Mouse (Mus musculus) lung, embryonic 14.5 days (tissue): Measurements from ENCODE around the gene Igfbp5. TPM values are rescaled to one million over a fixed set of nuclear protein-coding genes. Genes with fewer than 3 reads are reported as not detected.

Source experiments
- ATAC-seq: fragments of 200-750 bp; cut with Nextera tagmentation; 2 replicates; pipeline ENCODE4 v1.8.0; 2017; ENCODE audit warnings: mild to moderate bottlenecking, moderate TSS enrichment, moderate library complexity; ENCODE audit not compliant: insufficient read depth
- DNase-seq: peaks from one replicate; pipeline ENCODE4 v3.0.0-alpha.2; 2015
- H3K27ac ChIP-seq: fragments of 300-500 bp; sonication (generic); 2 replicates; pipeline ENCODE4 v1.5.1; 2014; ENCODE audit warnings: low read depth, mild to moderate bottlenecking, moderate library complexity
- H3K27me3 ChIP-seq: fragments of 300-500 bp; sonication (generic); 2 replicates; pipeline ENCODE4 v1.6.1; 2014; ENCODE audit warnings: low read length, control low read depth; ENCODE audit not compliant: insufficient read depth
- H3K36me3 ChIP-seq: fragments of 300-500 bp; sonication (generic); 2 replicates; pipeline ENCODE4 v1.6.1; 2014; ENCODE audit warnings: control low read depth; ENCODE audit not compliant: insufficient read depth
- H3K4me1 ChIP-seq: fragments of 300-500 bp; sonication (generic); 2 replicates; pipeline ENCODE4 v1.6.1; 2014; ENCODE audit warnings: antibody characterized with exemption, control low read depth; ENCODE audit not compliant: insufficient read depth
- H3K4me2 ChIP-seq: fragments of 300-500 bp; sonication (generic); 2 replicates; pipeline ENCODE4 v1.6.1; 2014; ENCODE audit warnings: mild to moderate bottlenecking
- H3K4me3 ChIP-seq: fragments of 300-500 bp; sonication (generic); 2 replicates; pipeline ENCODE4 v1.5.1; 2014; ENCODE audit warnings: low read depth, low read length
- H3K9ac ChIP-seq: fragments of 300-500 bp; sonication (generic); 2 replicates; pipeline ENCODE4 v1.6.1; 2014
- H3K9me3 ChIP-seq: fragments of 300-500 bp; sonication (generic); 2 replicates; pipeline ENCODE4 v1.6.1; 2016; ENCODE audit warnings: low read depth, low read length, control low read depth
- CTCF ChIP-seq: IDR thresholded peaks from 2 replicates; pipeline ENCODE4 v1.5.1; 2016; ENCODE audit warnings: antibody characterized with exemption, low read depth
- WGBS: fragments of 180-500 bp; shearing (Covaris S2); extraction: QIAGEN DNeasy Blood & Tissue Kit; methylation state at CpG from one replicate; pipeline ENCODE4 v1.1.7; 2014; 5-methylcytosine and 5-hydroxymethylcytosine counted together
- polyA plus RNA-seq: library from polyadenylated mRNA; unstranded; fragments of >200 nt; fragmentation: Nextera tagmentation; extraction: Ambion mirVana; gene quantifications from 2 replicates; pipeline ENCODE4 v1.2.1, GENCODE M21; 2014

Gene Igfbp5
- polyA plus RNA-seq, 1 experiment from 2014 or later = 48.5 TPM

DNA sequence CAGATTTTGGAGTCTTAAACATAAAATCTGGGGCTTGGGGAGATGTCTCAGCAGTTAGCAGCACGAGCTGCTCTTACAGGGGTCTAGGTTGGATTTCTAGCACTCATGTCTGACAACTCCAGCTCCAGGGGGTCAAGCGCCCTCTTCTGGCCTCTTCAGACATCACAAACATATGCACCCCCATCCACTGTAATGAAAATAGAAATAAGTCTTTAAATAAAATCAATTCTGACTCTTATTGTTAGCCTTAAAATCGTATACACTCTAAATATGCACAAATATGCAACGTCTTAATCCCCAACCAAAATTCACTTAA, 4.6 kb upstream of the Igfbp5 start:
- no peak overlapping the region for H3K4me2 ChIP-seq
- WGBS = 62% methylated on average over 4 of the region's 4 CpGs
- H3K9ac ChIP-seq = no peak overlapping the region
- no peak overlapping the region for H3K4me3 ChIP-seq
- H3K9me3 ChIP-seq = no peaks in the 10 kb centered on the region
- ATAC-seq (no peak), DNase-seq (peak; percentile 45)
- H3K27ac ChIP-seq = no peak overlapping the region
- peak; percentile 36 for TF ChIP-seq CTCF
- H3K4me1 ChIP-seq = peaks cover 4% of the 10 kb centered on the region; the same call in 1 of the 2 replicates
- no peaks in the 10 kb centered on the region; the same call in 1 of the 2 replicates for H3K27me3 ChIP-seq
- no peaks in the 10 kb centered on the region for H3K36me3 ChIP-seq

DNA sequence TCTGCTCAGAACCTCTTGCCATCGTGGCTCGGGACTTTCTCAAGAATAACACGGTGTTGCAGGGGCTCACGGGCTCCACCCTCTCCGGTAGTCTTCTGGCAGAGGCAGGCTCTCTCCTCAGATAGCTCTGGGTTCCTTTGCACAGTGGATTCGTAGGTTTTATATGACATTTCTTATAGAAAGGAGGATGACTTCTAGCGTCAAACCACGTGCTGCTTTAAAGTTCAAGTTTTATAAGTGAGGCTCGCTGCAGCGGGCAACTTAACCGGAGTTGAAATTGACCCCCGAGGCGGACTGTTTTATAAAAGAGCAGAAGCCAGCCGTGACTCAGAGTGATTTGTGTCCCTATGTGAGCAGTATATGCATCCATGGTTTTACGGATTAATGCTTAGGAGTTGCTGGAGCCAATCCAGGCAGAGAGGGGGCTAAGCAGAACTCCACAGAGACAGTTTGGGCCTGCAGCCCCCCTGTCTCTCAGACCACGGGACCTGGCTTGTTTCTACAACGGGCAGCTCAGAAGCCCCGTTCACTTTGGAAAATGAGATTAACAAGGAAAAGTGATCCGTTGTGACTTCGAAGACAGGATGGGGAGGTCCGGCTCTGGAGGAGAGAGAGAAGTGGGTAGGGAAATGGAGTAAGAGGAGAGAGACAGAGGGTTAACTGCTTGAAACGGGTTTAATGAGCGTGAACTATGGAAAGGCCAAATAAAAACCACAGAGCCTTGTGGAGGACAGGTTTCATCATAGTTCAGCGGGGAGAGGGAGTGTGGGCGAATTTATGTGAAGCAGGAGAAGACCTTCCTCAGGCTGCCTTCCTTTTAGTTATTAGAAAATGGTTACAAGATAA, 4.0 kb upstream of the Igfbp5 start:
- no peak for TF ChIP-seq CTCF
- Histone ChIP-seq H3K27me3 (peaks cover 4% of the 10 kb centered on the region; the same call in 1 of the 2 replicates), H3K9ac (no peak overlapping the region), H3K4me3 (no peak overlapping the region), H3K27ac (no peak overlapping the region; the same call in 1 of the 2 replicates), H3K4me1 (peaks cover 4% of the 10 kb centered on the region; the same call in 1 of the 2 replicates), H3K9me3 (no peaks in the 10 kb centered on the region), H3K36me3 (no peaks in the 10 kb centered on the region), H3K4me2 (peak overlapping the region; percentile 7; the same call in 1 of the 2 replicates)
- 38% methylated on average over 25 of the region's 25 CpGs for WGBS
- DNase-seq (peak; percentile 30), ATAC-seq (no peak)

DNA sequence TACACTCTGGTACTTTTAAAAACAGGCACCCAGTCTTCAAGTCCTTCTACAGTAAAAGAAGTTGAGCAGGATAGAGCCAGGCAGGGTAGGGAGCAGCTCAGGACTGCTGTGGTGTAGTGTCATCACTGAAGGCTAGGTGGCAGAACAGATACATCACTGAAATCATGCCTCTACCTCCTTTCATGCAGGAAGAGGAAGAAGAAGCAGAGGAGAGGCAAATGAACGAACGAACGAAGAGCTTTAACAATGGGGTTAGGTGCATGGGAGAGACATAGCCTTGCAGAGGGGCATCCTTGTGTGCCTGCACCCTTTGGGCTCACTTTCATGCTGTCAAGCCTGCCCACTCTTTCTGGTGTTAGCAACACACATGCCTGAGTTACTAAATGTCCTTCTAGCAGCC, 3.2 kb upstream of the Igfbp5 start:
- WGBS = 2% methylated on average over 3 of the region's 3 CpGs
- H3K9ac ChIP-seq = no peak overlapping the region

DNA sequence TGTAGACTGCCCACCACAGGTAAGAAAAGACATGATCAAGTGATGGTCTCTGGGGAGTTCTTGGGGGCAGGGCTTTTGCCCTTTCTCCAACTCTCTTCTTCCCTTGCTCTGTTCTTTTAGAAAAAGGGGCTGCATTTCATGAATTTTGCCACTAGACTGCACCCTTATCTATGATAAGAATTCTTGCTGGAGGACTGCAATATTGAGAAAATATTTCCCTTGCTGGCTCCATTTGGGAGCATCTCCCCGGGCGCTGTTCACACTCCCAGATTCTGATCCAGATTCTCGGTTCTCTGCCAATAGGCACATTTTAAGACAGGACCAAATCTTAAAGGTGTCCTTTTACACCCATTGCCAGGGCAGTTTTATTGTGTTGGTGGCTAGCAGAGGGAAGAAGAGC, 1.4 kb upstream of the Igfbp5 start:
- Histone ChIP-seq H3K4me2 (peak overlapping the region; percentile 87), H3K9ac (no peak overlapping the region), H3K9me3 (no peaks in the 10 kb centered on the region), H3K36me3 (no peaks in the 10 kb centered on the region), H3K4me3 (no peak overlapping the region), H3K27me3 (peaks cover 14% of the 10 kb centered on the region), H3K4me1 (peaks cover 4% of the 10 kb centered on the region; the same call in 1 of the 2 replicates), H3K27ac (no peak overlapping the region)
- peak; percentile 67 for TF ChIP-seq CTCF
- ATAC-seq (no peak), DNase-seq (peak; percentile 81)
- WGBS = 16% methylated on average over 3 of the region's 3 CpGs

More for the DNA sequence above, 3.2 kb upstream of the Igfbp5 start:
- ATAC-seq (peak; percentile 26; the same call in 1 of the 2 replicates), DNase-seq (peak; percentile 82)
- H3K36me3 ChIP-seq = no peaks in the 10 kb centered on the region
- no peaks in the 10 kb centered on the region for H3K9me3 ChIP-seq
- peak overlapping the region; percentile 7; the same call in 1 of the 2 replicates for H3K4me2 ChIP-seq
- H3K27me3 ChIP-seq = peaks cover 7% of the 10 kb centered on the region; the same call in 1 of the 2 replicates
- TF ChIP-seq CTCF = peak; percentile 95
- H3K4me3 ChIP-seq = no peak overlapping the region
- no peak overlapping the region for H3K27ac ChIP-seq
- H3K4me1 ChIP-seq = peaks cover 4% of the 10 kb centered on the region; the same call in 1 of the 2 replicates

DNA sequence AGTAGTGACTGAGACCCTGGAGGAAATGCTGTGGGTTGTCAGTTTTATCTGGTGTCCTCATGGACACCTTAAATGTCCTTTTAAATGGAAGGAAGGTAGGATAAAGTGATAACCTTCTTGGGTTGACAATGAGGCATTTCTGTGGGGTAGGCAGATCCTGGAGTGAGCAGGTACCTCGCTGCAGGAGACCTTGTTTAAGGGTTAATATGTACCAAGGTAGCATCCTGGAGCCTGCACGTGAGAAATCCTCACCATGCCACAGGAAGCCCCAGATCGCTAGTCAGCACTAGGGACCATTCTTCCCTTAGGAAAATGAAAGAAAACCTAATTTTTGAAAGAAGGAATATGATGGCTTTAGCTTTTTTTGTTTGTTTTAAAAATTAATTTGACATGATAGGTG, 1.0 kb upstream of the Igfbp5 start:
- ATAC-seq = no peak
- H3K4me1 ChIP-seq = peaks cover 4% of the 10 kb centered on the region; the same call in 1 of the 2 replicates

DNA sequence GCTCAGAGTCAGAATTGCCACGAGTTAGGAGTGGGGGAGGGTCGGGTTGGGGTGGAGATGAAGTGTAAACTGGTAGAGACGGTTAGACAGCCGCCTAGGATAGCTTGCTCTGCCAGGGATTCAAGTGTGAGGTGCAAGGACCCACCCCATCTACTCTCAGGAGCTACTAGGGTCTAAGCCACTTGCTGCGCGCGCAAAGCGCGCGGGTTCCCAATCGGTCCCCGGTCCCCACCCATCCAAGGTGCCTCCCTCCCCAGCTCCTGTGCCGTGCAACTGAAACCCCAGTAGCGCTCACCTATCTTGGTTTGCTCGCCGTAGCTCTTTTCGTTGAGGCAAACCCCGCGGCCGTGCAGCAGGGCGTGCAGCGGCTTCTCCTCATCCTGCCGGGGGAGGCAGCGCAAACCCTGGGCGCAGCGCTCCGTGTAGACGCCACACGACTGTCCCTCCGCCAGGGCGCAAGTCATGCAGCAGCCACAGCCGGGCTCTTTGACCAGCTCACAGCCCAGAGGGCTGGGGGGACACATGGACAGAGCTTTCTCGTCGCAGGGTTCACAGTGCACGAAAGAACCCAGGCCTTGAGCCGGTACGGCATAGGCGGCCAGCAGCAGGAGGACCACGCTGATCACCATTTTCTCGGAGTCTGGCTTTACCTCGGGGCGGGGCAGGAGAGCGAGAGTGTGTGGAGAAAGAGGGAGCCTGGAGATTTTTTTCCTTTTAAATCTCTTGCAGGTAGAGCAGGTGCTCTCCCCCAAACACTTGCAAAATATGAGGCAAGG, 985 bp downstream of the Igfbp5 start:
- H3K4me2 ChIP-seq = peak overlapping the region; percentile 87
- DNase-seq (peak; percentile 70), ATAC-seq (no peak)
- H3K27ac ChIP-seq = peak overlapping the region; percentile 93
- H3K4me3 ChIP-seq = peak overlapping the region; percentile 59
- H3K27me3 ChIP-seq = peaks cover 14% of the 10 kb centered on the region
- peaks cover 2% of the 10 kb centered on the region; the same call in 1 of the 2 replicates for H3K4me1 ChIP-seq
- TF ChIP-seq CTCF = peak; percentile 32; the same call in 1 of the 2 replicates
- no peaks in the 10 kb centered on the region for H3K36me3 ChIP-seq
- under 1% methylated on average over 43 of the region's 43 CpGs for WGBS
- peak overlapping the region; percentile 74 for H3K9ac ChIP-seq
- H3K9me3 ChIP-seq = no peaks in the 10 kb centered on the region

More for the DNA sequence above, 1.0 kb upstream of the Igfbp5 start:
- Histone ChIP-seq H3K9ac (no peak overlapping the region), H3K4me2 (peak overlapping the region; percentile 87), H3K9me3 (no peaks in the 10 kb centered on the region), H3K27ac (no peak overlapping the region), H3K27me3 (peaks cover 14% of the 10 kb centered on the region), H3K4me3 (no peak overlapping the region), H3K36me3 (no peaks in the 10 kb centered on the region)
- TF ChIP-seq CTCF = no peak
- DNase-seq = no peak
- WGBS = 4% methylated on average over 3 of the region's 3 CpGs

DNA sequence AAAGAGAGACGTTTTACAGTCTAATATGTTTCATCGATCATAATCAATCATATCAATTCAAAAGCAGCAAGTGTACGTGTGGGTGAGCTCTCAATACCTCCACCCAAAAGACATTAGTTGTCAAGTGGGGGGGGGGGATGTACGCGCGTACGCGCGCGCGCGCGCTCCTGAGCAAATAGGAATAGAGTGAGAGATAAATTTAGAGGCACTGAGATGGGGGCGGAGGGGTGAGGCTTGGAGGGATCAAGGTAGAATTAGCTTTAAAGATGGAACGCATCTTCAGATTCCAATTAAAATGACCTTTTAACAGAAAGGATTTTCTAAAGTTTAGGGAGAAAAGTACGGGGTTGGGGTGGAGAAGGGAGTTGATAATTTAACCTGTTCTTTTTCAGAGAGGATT, 1.6 kb downstream of the Igfbp5 start:
- Histone ChIP-seq H3K27ac (peak overlapping the region; percentile 93), H3K9me3 (no peaks in the 10 kb centered on the region), H3K4me1 (no peaks in the 10 kb centered on the region; the same call in 1 of the 2 replicates), H3K36me3 (no peaks in the 10 kb centered on the region), H3K4me3 (peak overlapping the region; percentile 59), H3K4me2 (peak overlapping the region; percentile 87), H3K27me3 (peaks cover 14% of the 10 kb centered on the region), H3K9ac (peak overlapping the region; percentile 74)
- DNase-seq (peak; percentile 40), ATAC-seq (no peak)
- TF ChIP-seq CTCF = no peak
- under 1% methylated on average over 16 of the region's 16 CpGs for WGBS
